Mouse (Mus musculus): Measurements from ENCODE around the gene Mgme1. TPM values are rescaled to one million over a fixed set of nuclear protein-coding genes. Genes with fewer than 3 reads are reported as not detected.
A peak's percentile ranks its signal among the peaks of the same experiment; 100 is the strongest.

Mgme1 gene
- polyA plus RNA-seq, 1 experiment: 4.5 TPM

GRCm38 (mm10) chr2:144295145-144295735 is 24.8 kb downstream of the Mgme1 start:
- DNase-seq (ENCODE audit: low read depth, low spot score): no peak
- WGBS: 23% methylated on average over 9 of the region's 9 CpGs

GRCm38 (mm10) chr2:144299749-144300669 is 29.5 kb downstream of the Mgme1 start:
- DNase-seq (ENCODE audit: low read depth, low spot score): peak; percentile 94
- 30% methylated on average over 9 of the region's 9 CpGs for WGBS

- 38% methylated on average over 11 of the region's 11 CpGs for WGBS
- no peak for DNase-seq (ENCODE audit: low read depth, low spot score)
These were observed 30.6 kb downstream of the Mgme1 start for GRCm38 (mm10) chr2:144301101-144301500.

- 66% methylated on average over 18 of the region's 18 CpGs for WGBS
- no peak for DNase-seq (ENCODE audit: low read depth, low spot score)
These were observed 35.3 kb downstream of the Mgme1 start for GRCm38 (mm10) chr2:144305721-144306294.

- WGBS: 30% methylated on average over 8 of the region's 8 CpGs
- no peak for DNase-seq (ENCODE audit: low read depth, low spot score)
These were observed 38.1 kb downstream of the Mgme1 start for GRCm38 (mm10) chr2:144308561-144308960.

- 48% methylated on average over 5 of the region's 5 CpGs for WGBS
- no peak for DNase-seq (ENCODE audit: low read depth, low spot score)
These were observed 39.8 kb downstream of the Mgme1 start for GRCm38 (mm10) chr2:144310273-144310672.

GRCm38 (mm10) chr2:144311372-144311771 is 40.9 kb downstream of the Mgme1 start:
- DNase-seq (ENCODE audit: low read depth, low spot score): no peak
- 65% methylated on average over 2 of the region's 2 CpGs for WGBS

GRCm38 (mm10) chr2:144324218-144324617 is 53.8 kb downstream of the Mgme1 start:
- no peak for DNase-seq (ENCODE audit: low read depth, low spot score)
- 72% methylated on average over 3 of the region's 3 CpGs for WGBS

- 20% methylated on average over 10 of the region's 10 CpGs for WGBS
These were observed 59.0 kb downstream of the Mgme1 start for GRCm38 (mm10) chr2:144329451-144329850.

GRCm38 (mm10) chr2:144329937-144330336 is 59.5 kb downstream of the Mgme1 start:
- 17% methylated on average over 10 of the region's 10 CpGs for WGBS
- no peak for DNase-seq (ENCODE audit: low read depth, low spot score)

More at GRCm38 (mm10) chr2:144329451-144329850, 59.0 kb downstream of the Mgme1 start:
- no peak for DNase-seq (ENCODE audit: low read depth, low spot score)

- DNase-seq (ENCODE audit: low read depth, low spot score): no peak
- under 1% methylated on average over 38 of the region's 41 CpGs for WGBS
These were observed 60.0 kb downstream of the Mgme1 start for GRCm38 (mm10) chr2:144330352-144330959.

Other genes starting within 250 kb of the Mgme1 start
- not detected in 2 replicates for gene Banf2, start 237.6 kb upstream of the Mgme1 start, polyA plus RNA-seq (2012; rRNA removed)
- 37.6 and 49.8 TPM in 2 replicates for gene Snx5, start 243 bp downstream of the Mgme1 start, polyA plus RNA-seq (2012; rRNA removed)
- 14.7 and 25.3 TPM in 2 replicates for gene Ovol2, start 61.5 kb downstream of the Mgme1 start, polyA plus RNA-seq (2012; rRNA removed)
- gene Kat14, start 98.3 kb downstream of the Mgme1 start, polyA plus RNA-seq (2012; rRNA removed): 27.0 and 28.4 TPM in 2 replicates
- gene Pet117, start 98.3 kb downstream of the Mgme1 start, polyA plus RNA-seq (2012; rRNA removed): not detected in 2 replicates